Mouse (Mus musculus) R1 (cell line): ENCODE results near the gene Slc35e4.

Experiments
- DNase-seq: peaks from one replicate; pipeline ENCODE4 v3.0.0-alpha.2; 2018; ENCODE audit warnings: low read depth, low spot score

Slc35e4 gene

DNA sequence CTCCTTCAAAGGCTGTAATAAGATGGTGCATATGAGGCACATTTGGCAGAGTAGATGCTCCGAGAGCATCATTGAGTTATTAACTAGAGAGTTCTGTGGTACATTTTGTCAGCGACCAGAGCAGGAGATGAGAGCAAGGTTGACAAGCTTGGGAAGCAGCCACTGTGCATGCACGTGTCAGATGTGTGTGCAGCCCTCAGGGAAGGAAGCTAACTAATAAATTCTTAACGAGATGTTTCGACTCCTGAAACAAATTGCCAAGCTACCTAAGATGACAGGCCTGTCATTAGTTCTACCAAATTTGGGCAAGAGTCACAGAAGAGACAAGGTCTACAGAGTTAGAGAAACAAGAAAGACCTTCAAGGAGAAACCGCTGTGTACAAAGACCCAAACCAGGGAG lies 50.1 kb downstream of the Slc35e4 start:
- DNase-seq, result no peak

DNA sequence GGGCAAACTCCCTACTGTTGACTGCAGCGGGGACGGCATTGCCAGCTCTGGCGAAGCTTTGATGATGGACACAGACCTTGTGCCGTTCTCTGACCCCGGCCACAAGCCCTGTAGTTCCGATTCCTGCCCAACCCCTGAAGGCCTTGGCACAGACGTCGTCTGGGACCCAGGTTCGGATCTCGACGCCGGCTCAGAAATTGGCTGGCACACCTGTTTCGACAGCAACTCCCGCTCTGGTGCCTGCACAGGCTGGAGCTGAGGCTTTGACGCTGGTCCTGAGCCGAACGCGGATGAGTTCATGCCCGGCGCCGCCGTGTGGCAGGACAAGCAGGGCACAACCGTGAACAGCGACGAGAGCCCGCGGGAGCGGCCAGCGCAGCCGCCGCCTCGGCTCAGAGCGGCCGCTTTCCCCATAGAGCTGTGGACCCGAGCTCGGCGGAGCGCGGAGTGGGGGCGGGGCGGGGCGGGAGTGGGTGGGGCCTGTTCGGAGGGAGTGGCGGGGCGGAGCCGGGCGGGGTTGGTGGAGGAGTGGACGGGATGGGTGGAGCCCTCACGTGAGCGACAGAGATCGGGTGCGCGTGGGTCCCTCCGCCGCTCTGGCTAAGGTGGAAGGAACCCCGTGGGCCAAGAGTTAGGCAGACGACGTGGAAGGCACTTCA lies 50.9 kb downstream of the Slc35e4 start, which contains the start of gene Osbp2:
Gene Osbp2 (minus strand): TSS at position 450 of the 659 bp plus-strand sequence.
- peak; percentile 69 for DNase-seq

DNA sequence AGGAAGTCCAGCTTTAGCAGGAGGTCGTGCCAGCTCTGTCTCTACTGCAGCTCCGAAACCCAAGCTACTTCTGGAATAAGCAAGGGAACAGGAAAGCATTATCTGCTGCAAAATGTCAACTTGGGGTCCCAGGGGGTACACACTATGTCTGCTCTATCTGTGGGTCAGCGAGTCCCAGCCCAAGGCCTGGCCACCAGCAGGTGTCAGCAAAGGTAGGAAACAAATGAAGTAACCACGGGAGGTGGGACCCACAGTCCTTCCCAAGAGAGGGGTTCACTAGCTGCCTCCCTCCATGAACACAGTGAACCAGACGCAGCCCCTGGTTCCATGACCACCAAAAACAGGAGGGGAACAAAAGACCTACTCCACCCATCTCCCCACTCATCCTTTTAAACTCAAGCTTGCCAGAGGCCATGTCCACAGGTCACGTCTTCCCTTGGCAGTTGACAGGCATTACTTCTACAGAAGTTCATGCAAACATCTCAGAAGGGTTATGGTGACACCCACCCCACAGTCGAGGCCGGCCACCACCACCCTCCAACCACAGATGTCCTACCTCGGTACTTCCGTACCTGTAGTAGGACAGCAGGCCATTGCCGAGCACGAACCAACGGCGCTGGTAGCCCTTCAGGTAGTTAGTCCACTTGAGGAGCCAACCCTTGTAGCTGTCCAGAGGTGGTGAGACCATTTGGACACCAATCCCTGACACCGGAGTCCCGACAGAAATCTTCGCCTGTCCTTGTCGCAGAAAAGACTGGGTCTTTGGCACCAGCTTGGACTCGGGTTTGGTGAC lies 51.6 kb downstream of the Slc35e4 start:
- DNase-seq, result no peak

DNA sequence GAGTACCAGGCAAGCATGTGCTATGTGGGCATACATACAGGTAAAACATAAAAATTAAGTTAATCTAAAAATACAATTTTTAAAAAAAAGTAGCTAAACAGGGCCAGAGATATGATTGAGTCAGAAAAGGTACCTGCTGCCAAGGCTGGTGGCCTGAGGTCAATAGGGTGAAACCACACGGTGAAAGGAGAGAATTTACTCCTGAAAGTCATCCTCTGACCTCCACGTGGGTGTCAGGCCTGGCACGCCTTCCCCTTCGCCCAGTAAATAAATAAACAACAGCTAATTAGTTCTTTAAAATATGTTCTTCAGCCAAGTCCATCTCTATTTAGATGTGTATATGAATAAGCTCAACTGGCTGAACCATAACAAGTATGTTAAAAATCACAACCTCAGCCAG lies 54.1 kb downstream of the Slc35e4 start:
- no peak for DNase-seq

DNA sequence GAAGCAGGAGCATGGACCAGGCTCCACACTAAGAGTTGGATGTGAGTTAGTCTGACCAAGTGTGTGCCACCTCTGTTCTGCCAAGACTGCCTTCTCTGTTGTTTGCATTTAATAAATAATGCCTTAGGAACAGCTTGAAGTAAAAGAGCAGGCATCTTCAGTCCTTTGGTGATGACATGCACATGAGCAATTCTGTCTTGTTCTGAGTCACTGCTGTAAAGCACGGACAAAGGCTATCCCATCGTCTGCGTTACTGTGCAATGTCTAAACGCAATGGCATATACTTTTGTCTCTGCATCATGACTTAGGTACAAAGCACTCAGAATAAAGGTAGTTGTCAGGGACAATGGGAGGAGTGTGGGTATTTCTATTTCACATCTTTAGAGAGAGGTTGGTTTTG lies 54.7 kb downstream of the Slc35e4 start:
- DNase-seq, result no peak

DNA sequence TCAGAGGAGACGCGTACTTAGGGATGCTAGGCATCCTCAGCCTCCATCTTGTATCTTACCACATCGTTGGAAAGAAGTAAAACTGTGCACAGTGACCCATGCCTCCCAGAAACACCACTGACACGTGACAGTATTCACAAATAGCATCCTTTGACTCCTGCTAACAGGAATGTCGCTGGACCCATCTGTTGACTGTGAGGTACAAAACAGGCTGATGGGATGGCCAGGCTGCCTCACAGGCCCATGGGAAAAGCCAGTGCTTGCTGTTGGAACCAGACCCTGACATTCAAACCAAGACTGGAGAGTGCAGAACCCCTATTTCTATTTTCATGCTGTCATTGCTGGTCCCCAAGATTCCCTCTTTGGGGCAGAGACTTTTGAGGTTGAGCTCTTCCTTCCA lies 56.6 kb downstream of the Slc35e4 start:
- no peak for DNase-seq
